Mouse (Mus musculus): ENCODE measurements around the gene Pacsin2. TPM values are rescaled to one million over a fixed set of nuclear protein-coding genes. Genes with fewer than 3 reads are reported as not detected.
"Not testable (repeated sequence)": the region's sequence is repeated elsewhere in the genome, so short reads cannot be mapped to it uniquely, and the experiment has no call there.

The Pacsin2 gene
- total RNA-seq, 2 experiments from 2014 or later, result 101 to 106 TPM

- DNase-seq (ENCODE audit: low spot score in 2 of 2), result no peak
Observed at GRCm38 (mm10) chr15:83425794-83426193, 38.6 kb downstream of the Pacsin2 start.

- no peak for DNase-seq (ENCODE audit: low spot score in 2 of 2)
Observed at GRCm38 (mm10) chr15:83425277-83425676, 39.1 kb downstream of the Pacsin2 start.

- DNase-seq (ENCODE audit: low spot score in 2 of 2), result no peak
Observed at GRCm38 (mm10) chr15:83423589-83424384, 40.6 kb downstream of the Pacsin2 start.

- DNase-seq (ENCODE audit: low spot score in 2 of 2), result no peak
Observed at GRCm38 (mm10) chr15:83422299-83422981, 42.0 kb downstream of the Pacsin2 start.

GRCm38 (mm10) chr15:83419562-83419961 lies 44.8 kb downstream of the Pacsin2 start:
- DNase-seq (ENCODE audit: low spot score in 2 of 2), result no peak

GRCm38 (mm10) chr15:83418685-83419084 lies 45.7 kb downstream of the Pacsin2 start:
- DNase-seq (ENCODE audit: low spot score in 2 of 2), result no peak

GRCm38 (mm10) chr15:83417916-83418315 lies 46.5 kb downstream of the Pacsin2 start:
- DNase-seq (ENCODE audit: low spot score in 2 of 2), result no peak

- peak; percentile 53 to 81 for DNase-seq (ENCODE audit: low spot score in 2 of 2)
Observed at GRCm38 (mm10) chr15:83417407-83417806, 47.0 kb downstream of the Pacsin2 start.

GRCm38 (mm10) chr15:83415391-83415790 lies 49.0 kb downstream of the Pacsin2 start:
- DNase-seq (ENCODE audit: low spot score in 2 of 2), result no peak

- no peak for DNase-seq (ENCODE audit: low spot score in 2 of 2)
Observed at GRCm38 (mm10) chr15:83411616-83412015, 52.8 kb downstream of the Pacsin2 start.

- no peak for DNase-seq (ENCODE audit: low spot score in 2 of 2)
Observed at GRCm38 (mm10) chr15:83410735-83411134, 53.7 kb downstream of the Pacsin2 start.

GRCm38 (mm10) chr15:83410270-83410669 lies 54.1 kb downstream of the Pacsin2 start:
- DNase-seq (ENCODE audit: low spot score in 2 of 2), result no peak

GRCm38 (mm10) chr15:83408692-83409442 lies 55.5 kb downstream of the Pacsin2 start:
- no peak for DNase-seq (ENCODE audit: low spot score in 2 of 2)

- no peak for DNase-seq (ENCODE audit: low spot score in 2 of 2)
Observed at GRCm38 (mm10) chr15:83408216-83408615, 56.2 kb downstream of the Pacsin2 start.

GRCm38 (mm10) chr15:83407502-83407901 lies 56.9 kb downstream of the Pacsin2 start:
- DNase-seq (ENCODE audit: low spot score in 2 of 2), result no peak

- DNase-seq (ENCODE audit: low spot score in 2 of 2), result not testable (repeated sequence)
Observed at GRCm38 (mm10) chr15:83405866-83406265, 58.5 kb downstream of the Pacsin2 start.

- no peak for DNase-seq (ENCODE audit: low spot score in 2 of 2)
Observed at GRCm38 (mm10) chr15:83404008-83404407, 60.4 kb downstream of the Pacsin2 start.

- DNase-seq (ENCODE audit: low spot score in 2 of 2), result no peak
Observed at GRCm38 (mm10) chr15:83403016-83403415, 61.4 kb downstream of the Pacsin2 start.

GRCm38 (mm10) chr15:83392722-83393121 lies 71.7 kb downstream of the Pacsin2 start:
- no peak for DNase-seq (ENCODE audit: low spot score in 2 of 2)

GRCm38 (mm10) chr15:83387911-83388310 lies 76.5 kb downstream of the Pacsin2 start:
- DNase-seq (ENCODE audit: low spot score in 2 of 2), result no peak

- no peak for DNase-seq (ENCODE audit: low spot score in 2 of 2)
Observed at GRCm38 (mm10) chr15:83383633-83384032, 80.8 kb downstream of the Pacsin2 start.

GRCm38 (mm10) chr15:83383136-83383535 lies 81.3 kb downstream of the Pacsin2 start:
- no peak for DNase-seq (ENCODE audit: low spot score in 2 of 2)
